ENCODE assay signal across 8 mouse cellular contexts in genomic region chr5:105404961-105405360, GRCm38 (mm10). TPM values are rescaled to one million over a fixed set of nuclear protein-coding genes. Genes with fewer than 3 reads are reported as not detected.
A peak's percentile ranks its signal among the peaks of the same experiment; 100 is the strongest.
DNase-seq lines count a peak whose midpoint lies in the region; ATAC-seq and TF ChIP-seq lines count a peak whose summit lies in the region.

No protein-coding gene starts in this region.

- peak; percentile 47 for ATAC-seq in frontal cortex, adult (ENCODE audit: low TSS enrichment)
- no peak for ATAC-seq in intestine, postnatal 0 days
- ATAC-seq in limb, embryonic 11.5 days (ENCODE audit: insufficient number of reproducible peaks, low FRiP score, low TSS enrichment, low read depth) = no peak; the same call in 1 of the 2 replicates
- no peak for ATAC-seq in erythroid progenitor cell, adult 5-6 weeks (replicated peaks; ENCODE audit: low FRiP score, poor library complexity, severe bottlenecking)

- H3K36me3 ChIP-seq in intestine, postnatal 0 days (ENCODE audit: control insufficient read depth, insufficient read depth) = no peaks in the 10 kb centered on the region
- no peaks in the 10 kb centered on the region for H3K36me3 ChIP-seq in limb, embryonic 11.5 days (ENCODE audit: control insufficient read depth, insufficient read depth, low read length)

- H3K9ac ChIP-seq in intestine, postnatal 0 days (ENCODE audit: low read depth, low read length) = no peak overlapping the region
- H3K9ac ChIP-seq in limb, embryonic 11.5 days (ENCODE audit: low read length) = no peak overlapping the region

- H3K4me1 ChIP-seq in bone marrow, adult 2 months (ENCODE audit: control insufficient read depth, insufficient read depth, low read length) = no peaks in the 10 kb centered on the region; the same call in none of the 2 replicates
- no peaks in the 10 kb centered on the region; the same call in 1 of the 2 replicates for H3K4me1 ChIP-seq in intestine, postnatal 0 days (replicated peaks; ENCODE audit: control insufficient read depth, insufficient read depth, low read length)
- H3K4me1 ChIP-seq in limb, embryonic 11.5 days (ENCODE audit: control insufficient read depth, insufficient read depth, low read length) = no peaks in the 10 kb centered on the region

- 11% methylated on average over 8 of the region's 8 CpGs for WGBS in bone marrow, adult 2 months
- WGBS in intestine, postnatal 0 days = 8% methylated on average over 8 of the region's 8 CpGs
- 14% methylated on average over 8 of the region's 8 CpGs for WGBS in limb, embryonic 11.5 days

- H3K27me3 ChIP-seq in intestine, postnatal 0 days (replicated peaks; ENCODE audit: control insufficient read depth, insufficient read depth, low read length) = no peaks in the 10 kb centered on the region
- H3K27me3 ChIP-seq in limb, embryonic 11.5 days (ENCODE audit: control insufficient read depth, insufficient read depth, low read length) = no peaks in the 10 kb centered on the region

- no peak for TF ChIP-seq POLR2A in bone marrow, adult 2 months (IDR thresholded peaks at IDR 0.05; ENCODE audit: borderline replicate concordance, control insufficient read depth, low read depth, low read length)

- peak; percentile 88 for DNase-seq in testis, postnatal 10 days (ENCODE audit: low spot score)
- DNase-seq in testis, postnatal 14 days (ENCODE audit: low spot score) = no peak
- DNase-seq in limb, embryonic 11.5 days (ENCODE audit: low spot score) = peak; percentile 86
- peak; percentile 53 for DNase-seq in retina, postnatal 7 days (ENCODE audit: low read depth, low spot score)

- H3K9me3 ChIP-seq in intestine, postnatal 0 days (ENCODE audit: control insufficient read depth) = no peaks in the 10 kb centered on the region
- H3K9me3 ChIP-seq in limb, embryonic 11.5 days (ENCODE audit: control insufficient read depth, low read length) = no peaks in the 10 kb centered on the region

- TF ChIP-seq CTCF in bone marrow, adult 2 months (IDR thresholded peaks at IDR 0.05; ENCODE audit: control insufficient read depth, insufficient read depth, low read length) = 0 out of 2 replicates have a peak, but pooled peaks have one; percentile 7
- peak; percentile 90 for TF ChIP-seq CTCF in intestine, postnatal 0 days (IDR thresholded peaks at IDR 0.05; ENCODE audit: low read depth)

- no peak overlapping the region for H3K27ac ChIP-seq in bone marrow, adult 2 months (ENCODE audit: control insufficient read depth, insufficient read depth, low read depth, low read length, poor library complexity)
- H3K27ac ChIP-seq in intestine, postnatal 0 days (ENCODE audit: low read depth, low read length) = no peak overlapping the region
- H3K27ac ChIP-seq in limb, embryonic 11.5 days (replicated peaks; ENCODE audit: low read depth, low read length) = no peak overlapping the region

- H3K4me2 ChIP-seq in intestine, postnatal 0 days (replicated peaks; ENCODE audit: low read depth) = no peak overlapping the region
- H3K4me2 ChIP-seq in limb, embryonic 11.5 days (ENCODE audit: low read depth, severe bottlenecking) = no peak overlapping the region

- H3K4me3 ChIP-seq in bone marrow, adult 2 months (replicated peaks; ENCODE audit: control insufficient read depth, low read depth, low read length) = no peak overlapping the region
- H3K4me3 ChIP-seq in intestine, postnatal 0 days (ENCODE audit: low read depth, low read length) = no peak overlapping the region
- no peak overlapping the region for H3K4me3 ChIP-seq in limb, embryonic 11.5 days (ENCODE audit: low read depth, low read length)

RNA-seq across cellular contexts. Expression of gene Lrrc8b, which starts 10.6 kb away (rescaled TPM):
- polyA plus RNA-seq in bone marrow, adult 2 months (2011; ENCODE audit: insufficient read depth, insufficient read length, low replicate concordance, missing spikeins) = 2.0 and 2.4 TPM in 2 replicates
- polyA plus RNA-seq in intestine, postnatal 0 days (2015; fragmentation: Nextera tagmentation; extraction: Ambion mirVana) = 12.2 and 12.6 TPM in 2 replicates
- polyA plus RNA-seq in limb, embryonic 11.5 days (2014; fragmentation: Nextera tagmentation; extraction: Ambion mirVana) = 5.9 and 6.2 TPM in 2 replicates
- total RNA-seq in erythroid progenitor cell, adult 5-6 weeks (2015; ENCODE audit: low replicate concordance) = 6.5 and 6.7 TPM in 2 replicates
- 2.6 and 5.0 TPM in 2 replicates for total RNA-seq in erythroid progenitor cell, adult 5-6 weeks (2017; ENCODE audit: low replicate concordance)
